Mouse (Mus musculus) brain, adult 2 months (tissue): Measurements from ENCODE around the gene Mptx2.
"Not testable (repeated sequence)": the region's sequence is repeated elsewhere in the genome, so short reads cannot be mapped to it uniquely, and the experiment has no call there.

Source experiments
- DNase-seq: peaks from one replicate; pipeline ENCODE4 v3.0.0; 2011; ENCODE audit warnings: low read depth, low spot score

The Mptx2 gene

GRCm38 (mm10) chr1:173277677-173278076 is at the start of gene Mptx2:
Gene Mptx2 (minus strand): TSS chr1:173277777.
- DNase-seq = no peak

- no peak for DNase-seq
Measured at GRCm38 (mm10) chr1:173326552-173326951, 49.0 kb upstream of the Mptx2 start.

DNA sequence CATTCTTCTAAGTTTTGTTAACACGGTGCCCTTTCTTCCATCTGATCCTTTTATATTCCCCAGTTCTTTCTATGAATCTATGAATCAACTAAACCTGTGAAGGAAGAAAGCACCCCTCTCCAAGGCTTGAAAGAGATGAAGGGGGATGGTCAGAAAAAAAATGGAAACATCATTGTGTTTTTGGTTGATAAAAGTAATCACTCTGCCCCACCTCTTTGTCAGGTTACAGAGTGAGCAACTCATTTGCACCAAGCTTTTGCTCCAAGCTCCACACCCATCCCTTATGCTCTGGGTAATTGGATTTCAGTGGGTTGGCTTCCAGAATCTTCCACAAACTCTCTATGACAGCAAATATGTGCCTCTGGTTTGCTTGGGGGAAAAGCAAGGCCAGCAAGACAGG is 47.8 kb upstream of the Mptx2 start:
- no peak for DNase-seq

DNA sequence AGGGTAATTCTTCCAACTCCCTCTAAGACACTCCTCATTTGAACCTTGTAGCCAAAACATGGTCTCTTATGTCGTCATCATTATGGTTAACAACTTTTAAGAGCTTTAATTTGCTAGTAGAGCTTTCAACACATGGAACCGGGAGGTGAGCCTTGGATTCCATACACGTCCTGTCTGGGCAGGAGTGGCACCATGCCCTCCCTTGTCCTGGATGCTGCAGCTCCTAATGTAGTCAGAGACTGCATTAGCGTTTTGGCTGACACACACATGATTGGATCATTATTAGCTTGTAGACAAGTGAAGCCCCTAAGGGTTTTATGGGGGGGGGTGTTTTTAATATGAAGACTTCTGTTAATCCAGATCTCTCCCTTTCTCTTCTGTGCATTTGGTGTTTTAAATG is 47.4 kb upstream of the Mptx2 start:
- DNase-seq = no peak

DNA sequence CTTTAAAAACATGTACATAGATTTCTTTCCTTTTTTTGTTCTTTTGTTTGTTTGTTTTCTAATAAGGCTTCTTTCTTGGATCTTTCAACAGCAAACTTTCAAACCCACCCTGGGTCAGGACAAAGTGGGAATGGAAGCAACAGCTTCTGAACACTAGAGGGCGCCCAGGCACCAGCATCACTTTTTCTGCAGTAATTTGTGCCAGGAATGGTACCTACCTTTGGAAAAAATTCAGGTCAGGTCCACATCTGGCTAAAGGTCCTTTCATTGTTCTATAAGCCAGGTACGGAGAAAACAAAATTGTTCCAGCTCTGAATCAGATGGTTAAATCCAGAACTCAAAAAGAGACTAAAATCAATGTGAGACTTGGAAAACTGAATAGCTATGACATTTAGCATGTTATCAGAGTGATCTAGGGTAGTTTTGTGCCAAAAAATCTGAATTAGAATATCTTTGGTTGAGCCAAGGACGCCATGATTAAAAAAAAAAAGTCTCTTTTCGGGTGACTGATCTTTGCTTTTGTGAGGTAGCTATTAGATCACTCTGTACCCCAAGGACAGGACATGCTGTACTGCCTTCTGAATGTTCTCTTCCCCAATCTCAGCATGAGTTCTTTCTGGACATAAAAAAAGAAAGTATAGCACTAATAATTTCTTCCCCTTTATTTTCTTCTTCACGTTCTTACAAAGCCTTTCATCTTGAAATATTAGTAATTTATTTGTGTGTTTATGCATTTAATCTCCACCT is 46.4 kb upstream of the Mptx2 start:
- peak; percentile 61 for DNase-seq

GRCm38 (mm10) chr1:173322249-173322627 is 44.7 kb upstream of the Mptx2 start:
- DNase-seq = peak; percentile 73

DNA sequence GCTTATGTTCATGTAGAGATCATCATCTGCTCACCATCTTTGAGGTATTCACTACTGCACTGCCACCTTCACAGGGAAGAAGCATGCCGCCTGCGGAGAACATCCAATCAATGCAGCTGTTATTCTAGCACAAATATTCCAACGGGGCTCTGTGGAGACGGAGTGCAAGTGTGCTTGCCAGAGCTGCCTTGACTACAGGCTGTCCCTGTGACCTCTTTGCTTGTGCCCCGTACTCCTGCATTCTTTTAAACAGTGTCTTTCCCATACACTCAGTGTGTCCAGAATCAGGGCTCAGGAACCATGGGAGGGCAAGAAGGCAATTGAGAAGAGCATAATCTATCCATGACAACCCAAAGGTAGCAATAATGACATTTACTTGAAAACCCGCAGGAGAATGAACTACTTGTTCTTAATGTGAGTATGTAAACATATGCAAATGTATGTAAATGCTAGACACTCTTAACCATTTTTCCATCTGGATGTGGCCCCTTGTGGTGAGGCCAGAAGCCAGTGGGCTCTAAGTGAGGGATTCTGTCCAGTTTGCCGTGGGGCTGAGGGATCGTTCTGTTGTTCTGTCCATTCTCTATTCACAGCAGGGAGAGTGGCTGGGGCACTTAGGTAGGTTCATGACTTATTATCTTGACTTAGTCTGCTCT is 44.1 kb upstream of the Mptx2 start:
- DNase-seq = no peak

DNA sequence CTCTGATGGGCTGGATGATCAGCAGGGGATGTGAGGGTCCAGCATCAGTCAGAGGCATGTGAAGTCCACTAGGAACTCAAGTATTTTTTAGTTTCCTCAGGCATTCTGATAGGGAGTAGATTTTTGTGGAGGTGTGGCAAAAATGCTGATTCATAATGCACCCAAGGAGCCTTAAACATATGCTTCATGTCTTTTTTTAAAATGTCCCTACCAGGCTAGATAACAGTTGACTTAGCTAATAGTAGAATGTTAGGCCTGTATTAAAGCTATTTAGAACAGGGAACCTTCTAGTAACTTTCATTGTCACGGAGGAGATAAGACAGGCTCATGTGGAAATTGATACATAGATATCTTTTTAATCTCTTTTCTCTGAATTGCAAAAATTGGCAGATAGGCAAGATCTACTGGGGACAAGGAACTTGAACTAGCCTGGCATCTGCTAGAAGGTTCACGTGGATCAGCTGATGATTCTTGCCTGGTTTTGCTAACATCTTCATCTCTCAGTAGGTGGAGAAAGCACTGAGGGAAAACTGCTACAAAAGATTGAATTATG is 40.4 kb upstream of the Mptx2 start:
- no peak for DNase-seq

DNA sequence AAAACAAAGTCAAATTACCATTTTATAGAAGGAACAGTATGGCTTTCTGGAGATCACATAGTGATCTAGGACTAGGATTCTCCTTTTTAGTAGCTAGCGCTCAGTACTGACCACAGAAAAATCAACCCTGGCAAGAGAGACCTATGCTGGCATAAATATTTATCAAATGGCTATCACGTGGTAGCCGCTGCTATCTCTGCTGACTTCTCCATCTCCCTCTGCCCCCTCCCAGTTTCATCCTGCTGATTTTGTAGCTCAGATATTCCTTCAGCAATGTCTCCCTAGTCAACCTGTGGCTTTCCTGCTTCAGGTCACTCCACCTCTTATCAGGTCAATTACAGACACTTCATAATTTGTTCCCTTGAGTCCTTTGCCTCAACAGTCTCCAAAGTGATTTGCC is 38.1 kb upstream of the Mptx2 start:
- DNase-seq = no peak

- DNase-seq = not testable (repeated sequence)
Measured at GRCm38 (mm10) chr1:173313535-173314050, 36.0 kb upstream of the Mptx2 start.

GRCm38 (mm10) chr1:173302795-173303194 is 25.2 kb upstream of the Mptx2 start:
- not testable (repeated sequence) for DNase-seq

- DNase-seq = no peak
Measured at GRCm38 (mm10) chr1:173265701-173266100, 11.9 kb downstream of the Mptx2 start, which contains the start of gene Olfr418. Gene Olfr418 (plus strand): TSS chr1:173266001.

DNA sequence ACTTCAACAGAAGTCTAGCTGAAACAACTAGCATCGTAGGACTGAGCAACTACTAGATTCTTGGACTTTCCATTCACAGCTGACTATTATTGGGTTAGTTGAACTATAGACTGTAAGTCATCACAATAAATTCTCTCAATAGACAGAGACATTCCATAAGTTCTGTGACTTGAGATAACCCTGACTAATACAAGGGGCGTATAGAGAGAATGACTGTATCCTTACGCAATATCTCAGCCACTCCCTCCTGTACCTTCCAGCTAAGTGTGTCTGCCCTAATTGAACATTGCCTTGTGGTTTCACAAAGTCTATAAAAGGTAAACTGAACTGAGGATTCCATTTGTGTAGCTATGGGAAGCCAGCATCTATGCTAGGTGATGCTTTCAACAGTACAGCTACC is 27.7 kb downstream of the Mptx2 start:
- no peak for DNase-seq

- DNase-seq = not testable (repeated sequence)
Measured at GRCm38 (mm10) chr1:173237004-173237403, 40.6 kb downstream of the Mptx2 start.

GRCm38 (mm10) chr1:173227081-173227480 is 50.5 kb downstream of the Mptx2 start, which contains the start of gene Fcer1a:
Gene Fcer1a (minus strand): TSS chr1:173227214.
- DNase-seq = no peak
